Mouse (Mus musculus) heart, adult 18-20 months (tissue): ENCODE measurements around the gene Krtcap2. TPM values are rescaled to one million over a fixed set of nuclear protein-coding genes. Genes with fewer than 3 reads are reported as not detected.

Experiments used
- DNase-seq, 2 experiments: peaks; one replicate each; pipeline ENCODE4 v3.0.0; 2021 to 2022; ENCODE audit warnings: mixed read lengths in 1 of 2
- total RNA-seq, 2 experiments: library from RNA; stranded (reverse); gene quantifications; 2 replicates each; pipeline ENCODE4 v1.2.3; 2021

The Krtcap2 gene
- total RNA-seq, 2 experiments from 2014 or later: 64.8 to 89.2 TPM

DNA sequence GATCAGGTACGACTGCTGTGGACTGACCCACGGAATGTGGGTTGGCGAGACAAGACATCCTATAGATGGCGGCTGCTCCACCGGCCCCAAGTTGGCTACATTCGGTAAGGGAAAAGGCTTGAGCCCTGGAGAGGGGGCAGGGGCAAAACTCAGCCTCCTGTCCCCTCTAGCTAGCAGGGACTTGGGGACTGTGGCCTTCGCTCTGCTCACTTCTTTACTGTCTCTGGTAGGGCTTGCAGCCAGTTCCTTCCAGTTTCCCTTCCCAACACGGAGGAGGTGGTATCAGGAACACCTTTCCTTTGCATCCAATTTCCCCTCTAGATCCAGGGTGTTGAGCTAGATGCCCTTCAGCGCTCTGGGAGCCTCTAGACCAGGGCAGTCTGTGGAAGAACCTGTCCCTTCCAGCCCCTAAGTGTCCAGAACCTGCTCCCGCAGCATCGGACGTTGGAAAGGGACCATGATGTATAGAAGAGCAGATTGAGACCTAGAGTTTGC, 20.4 kb upstream of the Krtcap2 start:
- DNase-seq: no peak

DNA sequence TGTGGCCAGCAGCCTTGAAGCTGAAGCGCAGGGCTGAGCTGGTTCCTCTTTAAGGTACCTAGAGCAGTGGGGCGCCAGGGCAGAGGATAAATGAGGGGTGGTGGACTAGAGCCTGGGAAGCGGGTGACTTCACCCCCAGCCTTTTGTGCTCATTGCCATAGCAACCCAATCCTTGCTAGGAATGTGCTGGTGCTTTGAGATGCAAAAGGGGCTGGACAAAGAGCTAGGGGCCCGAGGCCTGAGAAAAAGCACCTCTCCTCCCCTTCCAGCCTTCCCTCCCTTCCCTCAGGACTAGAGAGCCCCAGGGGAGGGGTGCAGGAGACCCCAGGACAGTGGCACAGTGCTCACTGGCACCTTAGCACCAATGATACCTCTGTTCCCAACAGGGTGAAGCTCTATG, 19.8 kb upstream of the Krtcap2 start:
- DNase-seq: no peak

DNA sequence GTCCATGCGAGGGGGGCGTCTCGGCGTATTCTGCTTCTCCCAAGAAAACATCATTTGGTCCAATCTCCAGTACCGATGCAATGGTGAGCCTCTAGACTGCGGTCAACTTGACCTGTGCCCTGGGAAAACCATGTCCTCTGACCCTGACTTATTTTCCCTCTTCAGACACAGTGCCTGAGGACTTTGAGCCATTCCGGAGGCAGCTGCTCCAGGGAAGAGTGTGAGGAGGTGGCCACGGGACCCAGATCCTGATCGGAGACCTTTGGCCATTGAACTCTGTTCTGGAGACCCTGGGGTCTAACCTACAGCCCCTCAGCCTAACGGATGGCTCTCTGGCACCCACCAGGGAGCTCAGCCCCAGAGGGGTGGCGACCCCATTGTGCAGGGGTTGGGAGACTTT, 19.4 kb upstream of the Krtcap2 start:
- DNase-seq: no peak

DNA sequence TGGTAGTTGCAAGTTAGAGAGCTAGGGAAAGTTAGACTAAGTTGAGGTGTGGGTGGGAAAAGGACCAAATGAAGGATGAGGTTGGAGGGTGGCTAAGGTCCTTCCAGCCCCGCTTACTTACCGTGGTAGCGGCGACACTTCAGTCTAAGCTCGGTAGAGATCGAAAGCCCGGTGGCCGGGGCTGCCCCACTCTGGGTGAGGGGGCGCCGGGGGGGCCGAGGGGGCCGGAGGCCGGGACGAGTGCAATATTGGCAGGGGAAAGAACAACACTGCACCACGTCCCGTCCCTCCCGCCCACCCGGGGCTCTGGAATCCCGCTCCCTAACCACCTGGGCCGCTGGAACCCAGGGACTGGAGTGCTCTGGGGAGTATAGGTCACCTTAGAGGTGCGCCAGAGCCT, 18.9 kb upstream of the Krtcap2 start, which contains the start of gene Mtx1:
Mtx1 (minus strand) TSS at position 189 of the 400 bp plus-strand sequence.
- no peak for DNase-seq

DNA sequence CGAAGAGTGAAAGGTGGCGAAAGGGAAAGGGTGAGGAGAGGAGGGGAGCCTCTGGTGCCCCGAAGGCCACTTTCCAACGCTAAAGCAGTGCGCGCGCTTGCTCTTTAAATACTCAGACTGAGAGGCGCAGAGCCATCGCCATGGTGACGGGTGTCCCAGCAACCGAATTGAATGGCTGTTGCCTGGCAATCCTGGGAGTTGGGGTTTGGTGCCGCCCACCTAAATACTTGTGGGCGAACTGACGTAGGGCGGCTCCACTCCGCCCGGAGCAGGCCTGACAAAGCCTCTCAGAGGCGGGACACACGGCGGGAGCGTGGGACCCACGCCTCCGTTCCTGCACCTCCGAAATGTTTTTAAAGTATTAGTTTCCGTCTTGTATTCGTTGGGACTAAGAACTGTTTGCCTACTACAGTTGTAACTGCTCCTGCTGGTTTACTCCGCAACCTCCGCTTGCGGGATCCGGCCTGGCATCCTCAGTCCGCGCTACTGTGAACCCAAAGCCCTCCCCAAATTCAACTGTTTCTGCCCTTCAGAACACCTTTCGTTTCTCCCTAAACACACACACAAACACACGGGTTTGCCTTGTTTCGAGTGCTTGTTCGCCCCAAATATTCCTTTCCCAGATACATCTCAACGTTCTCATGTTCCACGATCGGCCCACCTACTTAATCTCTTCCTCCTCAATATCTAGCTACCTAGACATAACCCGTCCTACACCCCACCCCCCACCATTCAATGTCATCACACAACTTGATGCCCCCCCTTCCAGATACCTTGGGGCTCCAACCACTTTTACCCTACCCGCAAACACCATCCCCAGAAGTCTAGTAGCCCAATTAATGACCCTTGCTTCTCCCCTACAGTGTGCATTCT, 18.2 kb upstream of the Krtcap2 start:
- peak; percentile 85 to 88 for DNase-seq

DNA sequence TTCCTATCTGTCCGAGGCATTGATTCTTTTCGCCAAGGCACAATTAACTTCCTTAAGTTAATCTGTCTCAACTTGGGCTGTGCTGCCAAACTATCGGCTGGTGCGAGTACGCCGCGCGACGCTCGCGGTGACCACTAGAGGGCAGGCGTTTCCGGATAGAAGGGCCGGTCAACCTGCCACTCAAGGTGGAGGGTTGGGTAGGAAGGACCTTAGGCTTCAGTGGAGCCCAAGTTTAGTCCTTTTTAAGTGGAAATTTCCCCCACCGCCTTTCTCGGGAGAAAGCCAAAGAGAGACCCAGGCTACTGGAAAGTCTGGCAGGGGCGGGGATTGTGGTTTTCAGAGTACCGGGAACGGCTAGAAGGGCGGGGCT, 17.6 kb upstream of the Krtcap2 start:
- DNase-seq: peak; percentile 89 to 95

DNA sequence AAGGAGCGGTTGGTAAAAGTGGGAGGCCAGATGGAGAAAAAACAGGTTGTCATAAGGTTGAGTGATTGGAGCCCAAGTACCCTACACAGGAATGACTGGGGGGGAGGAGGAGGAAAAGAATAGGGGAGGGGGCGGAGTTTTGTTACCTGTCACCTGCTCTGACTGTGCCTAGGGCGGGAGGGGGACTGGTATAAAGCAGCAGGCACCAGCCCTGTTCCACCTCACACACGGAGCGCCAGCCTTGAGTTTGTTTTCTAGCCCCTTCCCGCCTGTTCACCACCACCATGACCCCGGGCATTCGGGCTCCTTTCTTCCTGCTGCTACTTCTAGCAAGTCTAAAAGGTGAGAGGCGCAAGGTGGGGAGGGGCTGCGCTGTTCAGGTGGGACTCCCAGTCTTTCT, 16.9 kb upstream of the Krtcap2 start, which contains the start of gene Muc1:
Muc1 (plus strand) TSS at position 222 of the 400 bp plus-strand sequence.
- no peak for DNase-seq

DNA sequence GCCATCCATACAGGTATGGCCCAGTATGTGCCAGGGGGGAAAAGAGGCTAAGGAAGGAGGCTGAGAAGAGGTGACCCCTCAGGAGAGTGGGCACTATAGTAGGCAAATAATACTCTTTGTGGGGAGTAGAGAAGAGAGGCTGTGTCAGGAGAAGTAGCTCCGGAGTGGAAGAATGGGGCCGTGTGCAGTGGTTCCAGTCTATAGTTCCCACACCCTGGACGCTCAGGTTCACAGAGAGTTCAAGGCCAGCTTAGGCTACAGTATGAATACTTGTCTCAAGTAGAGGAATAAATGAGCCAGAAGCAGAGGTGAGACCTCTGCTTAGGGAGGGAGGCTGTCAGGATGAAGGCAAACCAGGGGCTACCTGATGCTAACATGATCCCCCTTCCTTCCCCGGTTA, 16.5 kb upstream of the Krtcap2 start:
- no peak for DNase-seq

DNA sequence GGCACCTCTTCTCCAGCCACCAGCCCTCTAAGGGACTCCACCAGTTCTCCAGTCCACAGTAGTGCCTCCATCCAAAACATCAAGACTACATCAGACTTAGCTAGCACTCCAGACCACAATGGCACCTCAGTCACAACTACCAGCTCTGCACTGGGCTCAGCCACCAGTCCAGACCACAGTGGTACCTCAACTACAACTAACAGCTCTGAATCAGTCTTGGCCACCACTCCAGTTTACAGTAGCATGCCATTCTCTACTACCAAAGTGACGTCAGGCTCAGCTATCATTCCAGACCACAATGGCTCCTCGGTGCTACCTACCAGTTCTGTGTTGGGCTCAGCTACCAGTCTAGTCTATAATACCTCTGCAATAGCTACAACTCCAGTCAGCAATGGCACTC, 15.2 kb upstream of the Krtcap2 start:
- DNase-seq: no peak

DNA sequence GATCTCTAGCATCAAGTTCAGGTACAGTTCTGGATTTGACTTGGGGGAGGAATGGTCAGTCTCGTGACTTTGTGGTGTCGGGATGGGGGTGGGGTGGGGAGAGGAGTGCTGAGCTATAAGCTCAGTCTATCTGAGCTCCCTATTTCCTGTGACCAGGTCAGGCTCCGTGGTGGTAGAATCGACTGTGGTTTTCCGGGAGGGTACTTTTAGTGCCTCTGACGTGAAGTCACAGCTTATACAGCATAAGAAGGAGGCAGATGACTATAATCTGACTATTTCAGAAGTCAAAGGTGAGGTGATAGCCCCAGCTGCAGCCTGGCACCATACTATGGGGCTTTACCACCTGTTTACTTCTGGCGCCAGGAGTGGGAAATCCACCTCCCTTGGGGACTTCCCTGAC, 14.4 kb upstream of the Krtcap2 start:
- DNase-seq: no peak

DNA sequence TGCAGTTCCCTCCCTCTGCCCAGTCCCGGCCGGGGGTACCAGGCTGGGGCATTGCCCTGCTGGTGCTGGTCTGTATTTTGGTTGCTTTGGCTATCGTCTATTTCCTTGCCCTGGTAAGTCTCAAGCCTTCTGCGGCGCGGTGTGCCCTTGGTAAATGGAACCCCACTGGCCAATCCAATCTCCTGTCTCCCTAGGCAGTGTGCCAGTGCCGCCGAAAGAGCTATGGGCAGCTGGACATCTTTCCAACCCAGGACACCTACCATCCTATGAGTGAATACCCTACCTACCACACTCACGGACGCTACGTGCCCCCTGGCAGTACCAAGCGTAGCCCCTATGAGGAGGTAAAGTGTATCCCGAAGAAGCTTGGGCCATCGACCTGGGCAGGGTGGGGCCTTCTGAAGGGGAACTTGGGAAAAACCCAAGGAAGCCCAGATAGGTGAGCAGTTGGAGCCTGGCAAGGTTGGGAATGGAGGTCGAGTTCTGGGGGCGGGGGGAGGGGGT, 13.9 kb upstream of the Krtcap2 start:
- DNase-seq: no peak

DNA sequence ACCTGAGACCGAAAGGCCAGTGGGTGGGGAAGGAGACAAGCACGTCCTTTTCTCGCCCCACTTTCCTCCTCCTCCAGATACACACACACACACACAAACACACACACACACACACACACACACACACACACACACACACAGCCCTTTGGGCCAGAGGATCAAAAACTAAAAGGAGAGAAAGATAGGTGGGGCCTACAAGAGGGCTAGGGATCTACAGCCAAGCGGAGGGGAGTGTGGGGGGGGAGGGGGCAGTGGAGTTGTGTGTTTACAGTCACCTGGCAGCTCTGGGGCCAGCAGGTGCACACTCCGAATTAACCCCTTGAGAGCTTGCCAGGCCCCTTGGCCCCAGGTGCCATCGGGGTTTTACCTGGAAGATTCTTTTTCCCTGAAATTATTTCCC, 13.2 kb upstream of the Krtcap2 start:
- no peak for DNase-seq

DNA sequence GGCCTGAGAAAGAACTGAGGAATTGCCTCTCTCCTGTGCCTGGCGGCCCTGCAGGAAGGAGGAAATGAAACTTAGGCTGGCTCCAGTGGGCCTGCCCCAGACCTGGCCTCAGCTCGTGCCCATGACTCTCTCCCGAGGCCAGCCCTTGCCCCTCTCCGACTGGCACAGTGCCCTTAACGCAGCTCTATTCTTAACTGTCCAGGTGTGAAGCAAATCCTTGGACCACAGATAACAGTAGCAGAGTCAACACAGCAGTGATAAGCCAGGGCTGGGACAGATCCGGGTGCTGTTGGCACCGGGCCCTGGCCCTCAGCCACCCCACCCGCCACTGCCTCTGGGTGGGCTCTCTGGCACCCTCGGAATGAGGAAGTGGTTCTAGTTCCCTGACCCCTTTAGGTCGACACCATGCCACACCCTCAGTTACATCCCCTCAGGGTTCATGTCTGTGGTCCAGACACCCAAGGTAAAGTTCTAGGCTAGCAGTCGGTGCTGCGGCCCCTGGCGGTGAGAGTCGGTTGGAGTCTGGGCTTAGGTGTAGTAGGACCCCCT, 12.1 kb upstream of the Krtcap2 start:
- peak; percentile 39 to 46 for DNase-seq

DNA sequence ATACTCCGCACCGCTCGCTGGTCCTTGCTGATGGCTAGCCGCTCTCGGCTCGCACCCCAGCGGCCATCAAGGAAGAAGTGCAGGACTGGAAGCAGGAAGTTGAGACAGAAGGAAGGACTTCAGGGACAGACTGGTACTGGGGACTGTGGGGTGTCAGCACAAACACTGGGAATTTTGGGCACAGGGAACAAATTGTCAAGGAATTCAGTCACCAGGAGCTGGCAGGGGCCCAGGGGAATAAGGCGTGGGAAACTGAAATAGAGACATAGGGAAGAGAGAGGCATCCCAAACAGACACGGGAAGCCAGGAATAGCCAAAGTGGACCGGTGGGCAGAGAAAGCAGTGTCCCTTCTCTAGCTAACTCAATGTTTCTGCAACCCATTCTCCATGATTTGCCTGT, 9.2 kb upstream of the Krtcap2 start:
- DNase-seq: no peak

DNA sequence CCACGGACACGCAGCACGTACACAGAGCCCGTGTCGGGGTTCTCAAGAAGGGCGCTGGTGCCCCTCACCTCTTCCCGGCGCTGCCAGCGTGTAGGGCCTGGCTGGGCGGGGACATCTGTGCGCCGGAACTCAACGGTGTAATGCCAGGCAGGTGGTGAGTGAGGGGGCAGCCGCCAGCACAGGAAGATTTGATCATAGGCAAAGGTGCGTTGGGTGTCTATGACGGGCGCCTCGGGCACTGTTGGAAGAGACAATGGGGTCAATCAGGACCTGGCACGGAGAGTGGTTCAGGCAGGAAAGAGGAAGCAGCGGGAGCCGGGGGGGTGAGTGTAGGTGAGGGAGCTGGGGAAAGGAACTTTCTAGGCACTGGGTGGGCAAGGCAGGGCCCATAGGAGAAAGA, 8.1 kb upstream of the Krtcap2 start:
- DNase-seq: no peak

DNA sequence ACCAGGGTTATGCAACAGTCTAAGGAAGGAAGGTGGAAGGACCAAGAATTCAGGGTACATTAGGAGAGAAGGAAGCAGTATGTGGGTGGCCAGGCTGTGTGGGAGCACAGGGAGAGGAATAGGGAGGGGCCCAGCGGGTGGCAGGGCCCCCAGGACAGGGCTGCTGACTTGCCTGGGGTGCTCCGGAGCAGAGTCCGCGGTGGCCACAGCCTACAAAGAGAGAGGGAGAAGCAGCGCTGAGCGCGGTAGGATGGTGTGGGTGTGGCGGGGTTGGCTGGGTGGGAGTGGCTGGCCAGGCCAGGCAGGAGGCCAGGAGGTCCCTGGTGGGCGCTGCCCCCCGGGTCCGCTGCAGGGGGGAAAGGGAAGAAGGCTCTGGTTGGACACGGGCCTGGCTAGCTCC, 7.3 kb upstream of the Krtcap2 start:
- no peak for DNase-seq

DNA sequence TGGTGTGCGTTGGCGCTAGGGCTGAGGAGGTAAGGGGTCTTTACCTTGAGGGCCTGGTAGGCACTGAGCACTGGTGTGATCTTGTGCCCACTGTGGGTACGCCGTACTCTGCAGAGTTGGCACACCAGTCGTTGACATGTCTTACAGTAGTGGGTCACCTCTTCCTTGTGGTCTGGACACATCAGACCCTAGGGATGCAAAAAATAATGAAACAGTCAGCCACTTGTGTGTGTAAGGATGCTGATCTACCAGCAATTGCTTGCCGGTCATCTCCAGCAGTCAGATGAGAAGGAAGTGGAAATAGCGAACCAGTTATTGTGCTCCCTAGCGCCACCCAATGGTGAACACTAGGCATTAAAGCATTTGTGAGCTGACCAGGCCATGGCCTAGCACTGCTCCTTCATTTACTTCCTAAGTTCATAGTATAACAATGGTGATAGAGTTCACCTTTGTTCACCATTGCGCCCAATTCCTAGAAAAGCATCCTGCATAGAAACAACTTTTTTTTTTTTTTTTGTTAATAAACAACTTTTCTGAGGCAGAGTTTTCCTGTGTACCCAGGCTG, 3.4 kb upstream of the Krtcap2 start:
- DNase-seq: peak; percentile 60 to 68

DNA sequence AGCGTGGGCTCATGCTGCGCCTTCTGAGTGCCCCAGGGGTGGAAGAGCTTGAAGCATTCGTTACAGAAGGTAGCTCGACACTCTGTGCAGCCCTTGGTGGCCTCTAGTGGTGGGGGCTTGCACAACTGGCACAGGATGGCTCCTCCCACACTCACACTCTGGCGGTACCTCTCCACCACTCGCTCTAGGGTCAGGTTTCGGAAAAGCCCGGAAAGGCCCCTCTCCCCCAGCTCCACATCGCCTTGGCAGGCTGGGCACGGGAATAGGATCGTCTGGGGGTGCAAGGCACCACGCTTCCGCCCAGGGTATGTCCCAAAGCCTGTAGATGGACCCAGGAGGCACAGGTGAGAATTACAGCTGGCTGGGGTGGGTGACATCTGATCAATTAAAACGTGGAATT, 2.2 kb upstream of the Krtcap2 start:
- DNase-seq: peak in 1 of 2 experiments; percentile 40

DNA sequence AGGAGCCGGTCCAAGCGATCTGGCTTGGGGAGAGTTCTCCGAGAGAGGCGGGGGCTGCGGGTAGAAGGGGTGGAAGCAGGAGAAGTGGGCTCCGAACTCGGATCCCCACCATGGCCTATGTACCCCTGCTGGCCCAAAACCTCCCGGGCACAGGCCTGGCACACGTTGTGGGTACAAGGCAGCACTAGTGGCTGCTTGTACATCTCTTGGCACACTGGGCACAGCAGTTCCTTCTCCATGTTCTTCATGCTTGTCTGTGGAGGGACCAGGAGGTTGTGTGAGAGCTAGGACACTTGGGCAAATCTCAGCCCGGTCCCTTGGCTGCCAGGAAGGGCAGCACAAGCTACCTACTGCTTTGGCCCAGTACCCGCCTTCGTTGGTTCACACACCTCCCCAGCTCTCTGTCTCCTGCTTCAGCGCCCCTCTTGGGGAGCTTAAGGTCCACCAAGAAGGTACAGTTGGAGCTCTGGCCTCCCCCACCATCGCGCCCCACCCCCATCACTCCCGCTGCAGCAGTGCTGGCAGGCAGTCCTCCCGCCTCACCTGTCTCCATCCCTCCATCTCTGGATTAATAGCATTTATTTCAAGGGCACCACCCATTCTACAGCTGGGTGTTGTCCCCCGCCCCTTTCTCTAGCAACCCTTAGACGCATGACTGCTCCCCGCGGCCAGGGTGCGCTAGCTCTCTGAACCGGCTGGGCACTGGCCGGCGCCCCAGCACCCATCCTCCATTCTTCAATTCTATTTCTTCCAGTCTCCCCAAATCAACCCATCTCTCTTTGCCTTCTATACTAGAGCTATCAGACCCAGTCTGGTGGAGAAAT, 1.4 kb upstream of the Krtcap2 start:
- DNase-seq: no peak

DNA sequence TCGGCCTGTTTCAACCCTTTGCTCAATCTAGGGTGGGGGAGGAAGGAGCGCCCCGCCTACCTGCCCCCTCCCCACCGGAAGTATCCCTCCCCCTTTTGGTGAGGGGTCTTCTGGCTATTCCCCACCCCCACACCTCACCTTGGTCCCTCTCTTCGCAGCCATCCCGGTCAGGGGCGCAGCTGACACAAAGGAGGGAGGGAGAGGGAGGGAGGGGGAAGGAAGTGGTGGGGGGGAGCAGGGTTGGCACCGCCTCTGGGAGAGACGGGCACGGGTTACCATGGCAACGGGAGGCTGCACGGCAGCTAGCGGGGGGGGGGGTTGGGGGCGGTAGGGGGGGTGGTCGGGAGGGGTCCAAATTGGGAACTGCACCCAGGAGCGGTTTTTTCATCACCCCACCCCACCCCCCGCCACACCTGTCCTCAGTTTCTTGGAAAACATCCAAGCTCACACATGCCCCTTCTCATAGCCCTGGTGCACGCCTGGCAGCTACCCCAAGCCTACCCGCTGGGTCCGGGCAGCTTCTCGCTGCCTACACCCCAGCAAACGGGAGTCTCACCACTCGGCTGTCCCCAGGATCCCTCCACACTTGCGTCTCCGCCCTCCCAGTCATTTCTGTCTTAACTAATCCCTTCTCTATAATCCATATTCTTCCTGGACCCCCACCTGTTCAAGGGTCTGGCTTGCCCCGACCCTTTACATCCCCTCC, 631 bp upstream of the Krtcap2 start:
- peak in 1 of 2 experiments; percentile 37 for DNase-seq

DNA sequence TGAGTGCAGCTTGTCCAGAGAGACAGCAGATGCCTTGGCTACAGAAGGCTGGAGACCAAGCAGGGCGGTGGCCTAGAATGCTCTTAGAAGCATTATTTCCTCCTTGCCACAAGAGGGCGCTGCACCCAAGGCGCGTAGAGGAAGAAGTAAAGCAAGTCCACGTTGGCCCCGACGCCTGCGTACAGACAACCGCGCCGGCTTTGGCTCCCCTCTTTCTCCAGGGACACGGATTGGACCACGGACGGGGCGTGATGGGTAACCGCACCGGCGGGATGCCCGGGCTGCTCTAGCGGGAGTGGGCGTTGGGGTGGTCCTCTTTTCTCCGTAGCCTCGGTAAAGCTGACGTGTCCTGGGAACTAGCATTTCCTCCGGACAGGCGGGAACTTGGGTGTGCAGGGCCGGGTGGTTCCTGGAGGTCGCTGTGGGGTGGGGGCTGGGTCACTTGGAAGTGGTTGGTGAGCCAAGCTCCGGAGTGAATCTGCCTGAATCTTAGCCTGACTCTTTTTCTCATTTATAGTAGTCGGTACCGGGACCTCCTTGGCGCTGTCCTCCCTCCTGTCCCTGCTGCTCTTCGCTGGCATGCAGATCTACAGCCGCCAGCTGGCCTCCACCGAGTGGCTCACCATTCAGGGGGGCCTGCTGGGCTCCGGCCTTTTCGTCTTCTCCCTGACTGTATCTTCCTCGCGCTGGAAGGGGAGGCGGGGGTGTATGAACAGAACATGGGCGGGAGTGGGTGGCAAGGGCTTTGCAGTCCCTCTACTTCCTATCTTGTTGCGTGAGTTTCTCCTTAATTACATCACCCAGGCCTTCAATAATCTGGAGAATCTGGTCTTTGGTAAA, 715 bp downstream of the Krtcap2 start, which contains the start of gene Trim46:
Trim46 (minus strand) TSS at position 49 of the 840 bp plus-strand sequence.
- DNase-seq: peak; percentile 93 to 94
